Mouse (Mus musculus) ES-E14 (cell line): ENCODE measurements around the gene Bcl6b. TPM values are rescaled to one million over a fixed set of nuclear protein-coding genes. Genes with fewer than 3 reads are reported as not detected.
A peak's percentile ranks its signal among the peaks of the same experiment; 100 is the strongest.

ENCODE experiments used
- DNase-seq: peaks from one replicate; pipeline ENCODE4 v3.0.0-alpha.2; 2013; ENCODE audit warnings: low read depth, low spot score
- H3K27ac ChIP-seq: 2 replicates; pipeline ENCODE4 v1.5.1; 2012; ENCODE audit warnings: low read depth, mild to moderate bottlenecking, low read length, moderate library complexity, mixed read lengths; ENCODE audit not compliant: poor library complexity, insufficient read depth, severe bottlenecking
- H3K36me3 ChIP-seq: 2 replicates; pipeline ENCODE4 v1.6.1; 2012; ENCODE audit warnings: mild to moderate bottlenecking, low read length, moderate library complexity, mixed read lengths; ENCODE audit not compliant: control insufficient read depth, poor library complexity, insufficient read depth, severe bottlenecking
- H3K4me1 ChIP-seq, 2 experiments: fragments of 150-350 bp in 1 of 2; sonication (generic) in 1 of 2; 2 replicates each; pipeline ENCODE4 v1.6.1; 2012; ENCODE audit warnings: low read length in 2 of 2, mild to moderate bottlenecking in 1 of 2, mixed read lengths in 1 of 2; ENCODE audit not compliant: control insufficient read depth in 2 of 2, insufficient read depth in 2 of 2, poor library complexity in 1 of 2
- H3K4me3 ChIP-seq, 2 experiments: fragments of 150-350 bp in 1 of 2; sonication (generic) in 1 of 2; 2 replicates each; pipeline ENCODE4 v1.5.1; 2012; ENCODE audit warnings: low read length in 2 of 2, low read depth in 1 of 2, mild to moderate bottlenecking in 1 of 2, mixed read lengths in 1 of 2; ENCODE audit not compliant: insufficient read depth in 1 of 2, poor library complexity in 1 of 2, severe bottlenecking in 1 of 2
- H3K9ac ChIP-seq: 2 replicates; pipeline ENCODE4 v1.6.1; 2012; ENCODE audit warnings: low read depth, mild to moderate bottlenecking, low read length, mixed read lengths; ENCODE audit not compliant: poor library complexity, insufficient read depth, severe bottlenecking
- H3K9me3 ChIP-seq: fragments of 150-350 bp; sonication (generic); 2 replicates; pipeline ENCODE4 v1.6.1; 2012; ENCODE audit warnings: low read depth, mild to moderate bottlenecking, low read length; ENCODE audit not compliant: control insufficient read depth, insufficient read depth
- CHD2 ChIP-seq: IDR thresholded peaks from 2 replicates; pipeline ENCODE4 v1.6.1; 2014; ENCODE audit warnings: mild to moderate bottlenecking, low read depth, low read length, inconsistent platforms
- HCFC1 ChIP-seq: IDR thresholded peaks from 2 replicates; pipeline ENCODE4 v1.6.1; 2012; ENCODE audit warnings: low read length, inconsistent platforms, borderline replicate concordance; ENCODE audit not compliant: insufficient read depth
- MAFK ChIP-seq: IDR thresholded peaks from 2 replicates; pipeline ENCODE4 v1.6.1; 2014; ENCODE audit warnings: mild to moderate bottlenecking, low read depth, low read length, inconsistent platforms; ENCODE audit not compliant: insufficient read depth
- ZC3H11A ChIP-seq: IDR thresholded peaks from 2 replicates; pipeline ENCODE4 v1.6.1; 2012; ENCODE audit warnings: low read depth, mild to moderate bottlenecking, inconsistent platforms, low read length, borderline replicate concordance
- ZNF384 ChIP-seq: IDR thresholded peaks from 2 replicates; pipeline ENCODE4 v1.6.1; 2012; ENCODE audit warnings: low read depth, low read length, inconsistent platforms
- in situ Hi-C, 2 experiments: fragments of 600-800 bp; cut with MboI; formaldehyde crosslinking; loops; one replicate each; pipeline ENCODE4 v1.15.1; 2025; ENCODE audit warnings: low sequenced_read_pairs in 2 of 2, inconsistent platforms in 1 of 2; ENCODE audit not compliant: unreplicated experiment in 2 of 2
- total RNA-seq: library from RNA; depleted of rRNA; stranded (reverse); fragments of 300-350 nt; gene quantifications from 2 replicates; pipeline ENCODE4 v1.2.3, GENCODE M21; 2012

Gene Bcl6b
- total RNA-seq, 1 experiment: 5.2 TPM

DNA sequence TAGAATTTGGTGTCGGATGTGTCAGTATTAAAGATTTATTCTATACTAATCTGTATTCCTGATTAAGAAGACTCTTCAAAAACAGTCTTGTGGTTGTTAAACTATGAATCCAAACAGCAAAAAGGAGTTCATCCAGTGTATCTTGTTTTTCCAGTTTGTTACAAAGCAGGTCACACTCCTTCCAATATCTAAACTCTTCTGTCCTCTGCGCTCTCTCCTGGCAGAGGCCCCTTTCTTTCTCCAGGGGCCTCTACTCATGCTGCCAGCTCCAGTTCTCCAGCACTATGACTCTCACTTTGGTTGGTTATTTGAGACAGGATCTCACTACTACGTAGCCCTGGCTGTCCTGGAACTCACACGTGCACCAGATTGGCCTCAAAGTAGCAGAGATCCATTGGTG, 36.2 kb upstream of the Bcl6b start:
- DNase-seq: no peak
- Histone ChIP-seq H3K4me1 (no peaks in the 10 kb centered on the region; a peak in 1 of 4 replicates), H3K9ac (no peak overlapping the region), H3K36me3 (no peaks in the 10 kb centered on the region), H3K9me3 (no peaks in the 10 kb centered on the region), H3K4me3 (no peak overlapping the region), H3K27ac (no peak overlapping the region)
- TF ChIP-seq HCFC1 (no peak), ZC3H11A (no peak), CHD2 (no peak), MAFK (no peak), ZNF384 (no peak)
- in situ Hi-C loops: no loop called here

DNA sequence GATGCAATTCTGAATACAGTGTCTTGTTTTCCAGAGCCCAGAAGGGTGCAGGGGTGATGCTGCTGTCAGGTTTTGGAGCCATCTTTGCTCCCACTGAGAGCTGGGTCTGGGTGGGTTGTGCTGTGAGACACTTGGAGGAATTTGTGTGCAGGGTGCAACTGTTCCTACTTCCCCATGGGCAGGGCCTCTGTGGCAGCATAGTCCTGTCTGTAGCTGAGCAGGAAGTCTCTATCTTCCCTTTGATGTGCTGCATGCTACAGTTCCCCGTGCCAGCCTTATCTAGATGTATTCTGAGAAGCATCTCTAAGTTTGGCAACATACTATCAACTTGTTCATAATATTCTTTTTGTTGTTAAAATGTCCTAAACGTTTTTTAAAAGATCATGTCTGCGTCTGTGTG, 35.7 kb upstream of the Bcl6b start:
- in situ Hi-C loops: no loop called here
- DNase-seq: no peak
- H3K27ac ChIP-seq: no peak overlapping the region
- no peak overlapping the region for H3K9ac ChIP-seq
- no peaks in the 10 kb centered on the region for H3K9me3 ChIP-seq
- no peaks in the 10 kb centered on the region; a peak in 1 of 4 replicates for H3K4me1 ChIP-seq
- TF ChIP-seq CHD2 (no peak), HCFC1 (no peak), MAFK (no peak), ZNF384 (no peak), ZC3H11A (no peak)
- H3K36me3 ChIP-seq: no peaks in the 10 kb centered on the region
- no peak overlapping the region for H3K4me3 ChIP-seq

DNA sequence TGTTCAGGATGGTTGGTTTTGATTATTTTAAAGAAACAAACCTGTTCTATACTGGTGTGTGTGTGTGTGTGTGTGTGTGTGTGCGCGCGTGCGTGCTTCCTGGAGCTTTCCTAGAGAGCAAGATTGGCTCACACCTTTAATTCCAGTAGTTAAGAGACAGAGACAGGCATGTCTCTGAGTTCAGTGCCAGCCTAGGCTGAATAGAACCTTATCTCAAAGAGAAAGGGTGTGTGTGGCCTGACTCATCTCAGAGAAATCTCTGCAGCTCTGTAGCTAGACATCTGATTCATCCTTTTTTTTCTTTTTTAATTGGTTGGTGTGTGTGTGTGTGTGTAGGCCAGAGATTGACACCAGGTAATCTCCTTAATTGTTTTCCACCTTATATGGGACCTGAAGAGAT, 29.4 kb upstream of the Bcl6b start:
- H3K4me3 ChIP-seq: no peak overlapping the region
- no peak for TF ChIP-seq HCFC1
- no peak for TF ChIP-seq ZC3H11A
- TF ChIP-seq CHD2: no peak
- no peak for TF ChIP-seq MAFK
- TF ChIP-seq ZNF384: no peak
- H3K9me3 ChIP-seq: no peaks in the 10 kb centered on the region
- in situ Hi-C loops: no loop called here
- no peak overlapping the region for H3K27ac ChIP-seq
- DNase-seq: no peak
- no peaks in the 10 kb centered on the region for H3K36me3 ChIP-seq
- peaks cover 2 to 8% of the 10 kb centered on the region in 2 experiments; a peak in 2 of 4 replicates for H3K4me1 ChIP-seq
- no peak overlapping the region for H3K9ac ChIP-seq

DNA sequence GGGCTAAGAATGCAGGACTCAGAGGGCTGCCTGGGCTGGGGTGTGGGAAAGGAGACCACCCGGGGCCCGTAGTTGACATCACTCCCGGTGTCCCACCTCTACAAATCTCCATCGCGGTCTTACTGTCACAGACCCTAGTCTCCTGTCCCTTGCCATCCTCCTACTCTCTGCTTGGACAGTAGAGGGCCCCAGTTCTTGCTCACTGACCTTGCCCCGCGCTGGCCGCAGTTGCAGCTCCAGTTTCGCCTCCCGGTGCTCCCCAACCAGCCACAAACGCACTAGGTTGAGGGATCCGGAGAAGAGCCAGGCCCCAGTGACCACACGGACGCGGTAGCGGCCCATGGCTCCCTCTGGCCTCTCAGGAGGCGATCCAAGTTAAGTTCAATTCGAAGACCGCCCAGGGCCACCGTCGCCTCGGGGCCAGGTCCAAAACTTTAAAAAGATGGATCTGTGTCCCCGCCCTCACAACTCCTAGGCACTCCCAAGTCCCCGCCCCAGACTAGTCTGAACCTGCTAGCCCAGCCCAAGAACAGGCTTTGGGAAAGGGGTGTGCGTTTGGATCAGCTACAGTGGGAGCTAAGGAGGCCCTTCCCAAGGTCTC, 25.4 kb upstream of the Bcl6b start, which contains the start of gene Alox12:
Alox12 (minus strand) TSS at position 423 of the 601 bp plus-strand sequence.
- Histone ChIP-seq H3K36me3 (no peaks in the 10 kb centered on the region), H3K4me3 (peak within 1 kb of the TSS; percentile 52; a peak in 3 of 4 replicates), H3K27ac (no peak within 1 kb of the TSS), H3K4me1 (peaks cover 2 to 8% of the 10 kb centered on the region in 2 experiments; a peak in 2 of 4 replicates), H3K9ac (peak within 1 kb of the TSS; percentile 32; the same call in 1 of the 2 replicates), H3K9me3 (no peaks in the 10 kb centered on the region)
- peak; percentile 68 for DNase-seq
- in situ Hi-C loops: no loop called here
- no peak for TF ChIP-seq CHD2
- no peak for TF ChIP-seq ZC3H11A
- TF ChIP-seq MAFK: no peak
- TF ChIP-seq HCFC1: no peak
- TF ChIP-seq ZNF384: no peak

DNA sequence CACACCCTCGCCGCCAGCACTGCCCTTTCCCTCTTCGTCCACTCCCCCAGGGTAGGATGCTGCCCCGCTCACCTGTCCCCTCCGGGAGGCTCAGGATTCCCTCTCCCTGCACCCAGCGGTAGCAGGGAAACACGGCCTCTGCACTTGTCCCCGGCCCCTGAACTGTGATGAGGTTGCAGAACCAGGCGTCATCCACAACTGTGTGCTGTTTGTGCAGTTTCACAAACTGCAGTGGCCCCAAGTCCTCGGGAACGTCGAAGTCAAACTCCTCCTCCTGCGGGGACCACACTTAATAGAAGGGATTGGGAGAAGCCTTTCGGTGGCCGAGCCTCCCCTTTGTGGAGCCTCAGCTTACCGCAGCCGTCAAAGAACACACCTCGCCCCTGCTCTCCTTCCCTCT, 24.7 kb upstream of the Bcl6b start:
- Histone ChIP-seq H3K27ac (no peak overlapping the region), H3K9me3 (no peaks in the 10 kb centered on the region), H3K4me1 (peaks cover 2 to 8% of the 10 kb centered on the region in 2 experiments; a peak in 2 of 4 replicates), H3K36me3 (no peaks in the 10 kb centered on the region), H3K4me3 (peak overlapping the region; percentile 52; a peak in 2 of 4 replicates), H3K9ac (0 out of 2 replicates have a peak overlapping the region, but pooled peaks have one; percentile 6)
- TF ChIP-seq ZNF384 (no peak), ZC3H11A (no peak), HCFC1 (no peak)
- no peak for DNase-seq
- in situ Hi-C loops: no loop called here
